Mouse (Mus musculus): ENCODE measurements around the gene Mmel1. TPM values are rescaled to one million over a fixed set of nuclear protein-coding genes. Genes with fewer than 3 reads are reported as not detected.

Mmel1 gene
- polyA plus RNA-seq, 1 experiment from 2014 or later: 0.22 TPM

DNA sequence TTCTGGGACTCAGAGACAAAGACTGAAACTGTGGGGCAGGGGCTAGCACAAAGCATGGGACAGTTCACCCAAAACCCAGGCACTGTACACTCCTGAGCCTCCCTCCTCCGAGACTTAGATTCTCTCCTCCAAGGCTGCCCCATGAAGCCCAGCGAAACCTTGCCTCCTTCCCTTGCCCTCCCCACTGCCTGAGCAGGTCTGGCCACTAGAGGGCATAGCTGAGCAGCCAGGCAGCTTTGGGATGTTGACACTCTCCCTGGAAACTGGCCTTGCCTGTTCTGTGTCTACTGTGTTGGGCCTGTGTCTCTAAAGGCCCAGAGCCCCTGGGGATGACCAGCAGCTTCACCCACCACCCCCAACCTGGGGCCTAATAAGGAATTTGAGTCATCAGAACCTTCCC is 32.2 kb upstream of the Mmel1 start, which contains the start of gene Ttc34:
TSS of gene Ttc34 (plus strand) at position 290 of the 400 bp plus-strand sequence.
- Histone ChIP-seq H3K4me2 (ENCODE audit: low read length) (no peak within 1 kb of the TSS), H3K9me3 (ENCODE audit: control insufficient read depth, low read length) (no peaks in the 10 kb centered on the region), H3K27ac (replicated peaks in 1 of 2; ENCODE audit: control insufficient read depth in 1 of 2, insufficient read depth in 1 of 2, low read depth in 2 of 2, low read length in 2 of 2) (no peak within 1 kb of the TSS), H3K9ac (ENCODE audit: low read length) (no peak within 1 kb of the TSS), H3K4me1 (ENCODE audit: control insufficient read depth in 2 of 2, insufficient read depth in 2 of 2, low read length in 2 of 2) (no peaks in the 10 kb centered on the region), H3K36me3 (ENCODE audit: control insufficient read depth, insufficient read depth, low read length) (no peaks in the 10 kb centered on the region), H3K4me3 (ENCODE audit: control insufficient read depth in 1 of 2, insufficient read depth in 1 of 2, low read depth in 1 of 2, low read length in 2 of 2) (no peak within 1 kb of the TSS), H3K27me3 (ENCODE audit: control insufficient read depth, insufficient read depth, low read length) (no peaks in the 10 kb centered on the region)
- 55% methylated on average over 2 of the region's 2 CpGs for WGBS
- no peak for ATAC-seq (ENCODE audit: insufficient number of reproducible peaks, insufficient read depth, low FRiP score, low read depth)

DNA sequence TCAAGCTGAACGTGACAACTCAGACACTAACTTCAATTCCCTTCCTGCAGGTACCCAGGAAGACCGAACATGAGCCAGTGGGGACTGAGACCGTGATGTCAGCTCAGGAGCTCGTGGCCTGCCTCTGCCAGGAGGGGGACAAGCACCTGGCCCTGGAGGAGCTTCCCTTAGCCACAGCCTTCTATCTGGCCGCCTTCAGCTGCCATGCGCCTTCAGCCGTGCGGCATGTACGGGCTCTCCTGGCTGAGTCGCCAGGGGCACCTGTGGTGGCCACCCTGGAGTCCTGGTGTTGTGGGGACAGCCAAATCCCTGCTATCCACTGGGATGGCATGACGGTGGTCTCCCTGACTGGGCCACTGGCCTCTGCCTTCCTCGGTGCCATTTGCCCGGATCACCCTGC is 30.6 kb upstream of the Mmel1 start:
- no peak for ATAC-seq (ENCODE audit: insufficient number of reproducible peaks, insufficient read depth, low FRiP score, low read depth)
- H3K27ac ChIP-seq (replicated peaks in 1 of 2; ENCODE audit: control insufficient read depth in 1 of 2, insufficient read depth in 1 of 2, low read depth in 2 of 2, low read length in 2 of 2): no peak overlapping the region
- no peaks in the 10 kb centered on the region for H3K9me3 ChIP-seq (ENCODE audit: control insufficient read depth, low read length)
- no peak overlapping the region for H3K4me2 ChIP-seq (ENCODE audit: low read length)
- no peak overlapping the region for H3K9ac ChIP-seq (ENCODE audit: low read length)
- H3K4me1 ChIP-seq (ENCODE audit: control insufficient read depth in 2 of 2, insufficient read depth in 2 of 2, low read length in 2 of 2): no peaks in the 10 kb centered on the region
- WGBS: 79% methylated on average over 13 of the region's 13 CpGs
- H3K4me3 ChIP-seq (ENCODE audit: control insufficient read depth in 1 of 2, insufficient read depth in 1 of 2, low read depth in 1 of 2, low read length in 2 of 2): no peak overlapping the region
- H3K36me3 ChIP-seq (ENCODE audit: control insufficient read depth, insufficient read depth, low read length): no peaks in the 10 kb centered on the region
- H3K27me3 ChIP-seq (ENCODE audit: control insufficient read depth, insufficient read depth, low read length): no peaks in the 10 kb centered on the region

GRCm38 (mm10) chr4:154839406-154839805 is 30.0 kb upstream of the Mmel1 start:
- no peaks in the 10 kb centered on the region for H3K4me1 ChIP-seq (ENCODE audit: control insufficient read depth in 2 of 2, insufficient read depth in 2 of 2, low read length in 2 of 2)
- no peak overlapping the region for H3K27ac ChIP-seq (replicated peaks in 1 of 2; ENCODE audit: control insufficient read depth in 1 of 2, insufficient read depth in 1 of 2, low read depth in 2 of 2, low read length in 2 of 2)
- H3K27me3 ChIP-seq (ENCODE audit: control insufficient read depth, insufficient read depth, low read length): no peaks in the 10 kb centered on the region
- H3K4me3 ChIP-seq (ENCODE audit: control insufficient read depth in 1 of 2, insufficient read depth in 1 of 2, low read depth in 1 of 2, low read length in 2 of 2): no peak overlapping the region
- WGBS: 45% methylated on average over 11 of the region's 11 CpGs
- no peaks in the 10 kb centered on the region for H3K36me3 ChIP-seq (ENCODE audit: control insufficient read depth, insufficient read depth, low read length)
- ATAC-seq (ENCODE audit: insufficient number of reproducible peaks, insufficient read depth, low FRiP score, low read depth): no peak; the same call in 1 of the 2 replicates
- no peak overlapping the region for H3K9ac ChIP-seq (ENCODE audit: low read length)
- H3K9me3 ChIP-seq (ENCODE audit: control insufficient read depth, low read length): no peaks in the 10 kb centered on the region
- no peak overlapping the region for H3K4me2 ChIP-seq (ENCODE audit: low read length)

GRCm38 (mm10) chr4:154852696-154853095 is 16.7 kb upstream of the Mmel1 start:
- H3K36me3 ChIP-seq (ENCODE audit: control insufficient read depth, insufficient read depth, low read length): no peaks in the 10 kb centered on the region
- H3K9me3 ChIP-seq (ENCODE audit: control insufficient read depth, low read length): 0 out of 2 replicates have a peak, but pooled peaks cover 3% of the 10 kb centered on the region
- no peak overlapping the region for H3K4me3 ChIP-seq (ENCODE audit: control insufficient read depth in 1 of 2, insufficient read depth in 1 of 2, low read depth in 1 of 2, low read length in 2 of 2)
- H3K27me3 ChIP-seq (ENCODE audit: control insufficient read depth, insufficient read depth, low read length): peaks cover 37% of the 10 kb centered on the region
- peaks cover 5% of the 10 kb centered on the region in 2 experiments; a peak in 3 of 4 replicates for H3K4me1 ChIP-seq (ENCODE audit: control insufficient read depth in 2 of 2, insufficient read depth in 2 of 2, low read length in 2 of 2)
- ATAC-seq (ENCODE audit: insufficient number of reproducible peaks, insufficient read depth, low FRiP score, low read depth): no peak
- no peak overlapping the region for H3K9ac ChIP-seq (ENCODE audit: low read length)
- no peak overlapping the region for H3K4me2 ChIP-seq (ENCODE audit: low read length)
- 88% methylated on average over 1 of the region's 1 CpGs for WGBS
- no peak overlapping the region for H3K27ac ChIP-seq (replicated peaks in 1 of 2; ENCODE audit: control insufficient read depth in 1 of 2, insufficient read depth in 1 of 2, low read depth in 2 of 2, low read length in 2 of 2)

GRCm38 (mm10) chr4:154853881-154854280 is 15.5 kb upstream of the Mmel1 start:
- no peak for ATAC-seq (ENCODE audit: insufficient number of reproducible peaks, insufficient read depth, low FRiP score, low read depth)
- peaks cover 41% of the 10 kb centered on the region for H3K27me3 ChIP-seq (ENCODE audit: control insufficient read depth, insufficient read depth, low read length)
- 62% methylated on average over 4 of the region's 4 CpGs for WGBS

DNA sequence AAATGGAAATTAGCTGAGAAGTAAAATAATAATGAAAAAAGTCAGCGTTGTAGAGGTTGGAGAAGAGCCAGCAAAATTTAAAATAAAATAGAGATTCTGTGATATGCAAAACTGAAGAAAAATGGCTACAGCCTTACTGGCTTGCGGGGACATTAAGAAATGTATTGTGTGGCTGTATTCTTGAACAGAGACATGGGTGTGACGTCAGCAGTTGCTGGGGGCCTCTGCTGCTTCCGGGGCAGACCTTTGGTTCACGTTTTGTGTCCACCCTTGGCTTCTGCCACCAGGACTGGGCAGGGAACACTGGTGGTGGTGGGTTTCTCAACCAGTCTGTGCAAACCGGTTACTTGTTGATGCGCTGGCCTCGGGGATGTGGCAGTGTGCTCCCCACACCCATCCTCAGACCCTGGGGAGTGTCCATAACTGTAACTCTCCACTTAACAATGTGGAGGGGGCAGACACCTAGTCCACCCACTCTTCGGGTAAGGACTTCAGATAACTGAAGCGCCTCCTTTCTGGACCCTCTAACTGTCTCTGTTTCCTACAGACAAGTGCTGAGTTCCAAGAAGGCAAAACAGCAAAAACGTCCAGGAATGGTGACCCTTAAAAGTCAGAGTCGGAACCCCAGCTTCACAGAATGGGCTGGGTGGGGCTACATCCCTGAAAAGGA is 14.6 kb upstream of the Mmel1 start:
- Histone ChIP-seq H3K4me1 (ENCODE audit: control insufficient read depth in 2 of 2, insufficient read depth in 2 of 2, low read length in 2 of 2) (peaks cover 5% of the 10 kb centered on the region in 2 experiments; a peak in 3 of 4 replicates), H3K9ac (ENCODE audit: low read length) (no peak overlapping the region), H3K27me3 (ENCODE audit: control insufficient read depth, insufficient read depth, low read length) (peaks cover 41% of the 10 kb centered on the region), H3K36me3 (ENCODE audit: control insufficient read depth, insufficient read depth, low read length) (no peaks in the 10 kb centered on the region), H3K4me3 (ENCODE audit: control insufficient read depth in 1 of 2, insufficient read depth in 1 of 2, low read depth in 1 of 2, low read length in 2 of 2) (no peak overlapping the region), H3K4me2 (ENCODE audit: low read length) (0 out of 2 replicates have a peak overlapping the region, but pooled peaks have one; percentile 83), H3K27ac (replicated peaks in 1 of 2; ENCODE audit: control insufficient read depth in 1 of 2, insufficient read depth in 1 of 2, low read depth in 2 of 2, low read length in 2 of 2) (no peak overlapping the region), H3K9me3 (ENCODE audit: control insufficient read depth, low read length) (0 out of 2 replicates have a peak, but pooled peaks cover 3% of the 10 kb centered on the region)
- 55% methylated on average over 12 of the region's 12 CpGs for WGBS
- no peak for ATAC-seq (ENCODE audit: insufficient number of reproducible peaks, insufficient read depth, low FRiP score, low read depth)

More at GRCm38 (mm10) chr4:154853881-154854280, 15.5 kb upstream of the Mmel1 start:
- Histone ChIP-seq H3K4me2 (ENCODE audit: low read length) (no peak overlapping the region), H3K9me3 (ENCODE audit: control insufficient read depth, low read length) (0 out of 2 replicates have a peak, but pooled peaks cover 3% of the 10 kb centered on the region), H3K27ac (replicated peaks in 1 of 2; ENCODE audit: control insufficient read depth in 1 of 2, insufficient read depth in 1 of 2, low read depth in 2 of 2, low read length in 2 of 2) (no peak overlapping the region), H3K36me3 (ENCODE audit: control insufficient read depth, insufficient read depth, low read length) (no peaks in the 10 kb centered on the region), H3K9ac (ENCODE audit: low read length) (no peak overlapping the region), H3K4me3 (ENCODE audit: control insufficient read depth in 1 of 2, insufficient read depth in 1 of 2, low read depth in 1 of 2, low read length in 2 of 2) (no peak overlapping the region), H3K4me1 (ENCODE audit: control insufficient read depth in 2 of 2, insufficient read depth in 2 of 2, low read length in 2 of 2) (peaks cover 5% of the 10 kb centered on the region in 2 experiments; a peak in 3 of 4 replicates)

DNA sequence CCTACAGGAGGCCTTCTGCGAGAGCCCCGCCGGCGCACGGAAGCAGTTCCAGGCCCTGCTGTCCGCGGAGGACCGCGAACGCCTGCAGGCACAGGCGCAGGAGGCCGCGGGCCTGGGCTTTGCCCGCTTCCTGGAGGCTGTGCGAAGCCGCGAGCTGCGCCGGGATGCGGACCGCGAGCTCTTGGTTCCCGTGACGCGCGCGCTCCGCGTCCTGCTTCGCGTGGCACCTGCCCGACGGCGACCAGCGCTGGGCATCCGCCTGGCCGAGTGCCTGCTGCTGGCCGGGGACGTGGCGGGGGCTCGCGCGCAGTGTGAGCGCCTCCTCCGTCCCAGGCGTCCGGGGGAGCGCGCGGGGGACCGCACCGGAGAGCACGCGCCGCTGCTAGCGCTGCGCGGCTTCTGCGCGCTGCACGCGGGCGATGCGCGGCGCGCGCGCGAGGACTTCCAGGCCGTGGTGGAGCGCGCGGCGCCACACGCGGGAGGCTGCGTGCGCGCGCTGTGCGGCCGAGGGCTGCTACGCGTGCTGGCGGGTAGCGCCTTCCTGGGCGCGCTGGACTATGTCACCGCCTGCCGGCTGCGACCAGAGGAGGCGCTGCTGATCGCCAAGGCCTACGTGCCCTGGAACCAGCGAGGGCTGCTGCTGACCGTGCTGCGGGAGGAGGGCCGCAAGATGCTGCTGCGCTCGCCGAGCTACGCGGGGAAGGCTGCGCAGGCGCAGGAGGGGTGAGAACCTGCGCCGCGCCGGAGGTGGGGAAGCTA is 13.5 kb upstream of the Mmel1 start:
- H3K4me2 ChIP-seq (ENCODE audit: low read length): peak overlapping the region; percentile 83
- H3K27me3 ChIP-seq (ENCODE audit: control insufficient read depth, insufficient read depth, low read length): peaks cover 41% of the 10 kb centered on the region
- no peak overlapping the region for H3K27ac ChIP-seq (replicated peaks in 1 of 2; ENCODE audit: control insufficient read depth in 1 of 2, insufficient read depth in 1 of 2, low read depth in 2 of 2, low read length in 2 of 2)
- H3K4me3 ChIP-seq (ENCODE audit: control insufficient read depth in 1 of 2, insufficient read depth in 1 of 2, low read depth in 1 of 2, low read length in 2 of 2): peak overlapping the region; percentile 51 to 56
- H3K9ac ChIP-seq (ENCODE audit: low read length): peak overlapping the region; percentile 54
- under 1% methylated on average over 101 of the region's 110 CpGs for WGBS
- peaks cover 5% of the 10 kb centered on the region in 2 experiments; a peak in 3 of 4 replicates for H3K4me1 ChIP-seq (ENCODE audit: control insufficient read depth in 2 of 2, insufficient read depth in 2 of 2, low read length in 2 of 2)
- H3K9me3 ChIP-seq (ENCODE audit: control insufficient read depth, low read length): 0 out of 2 replicates have a peak, but pooled peaks cover 3% of the 10 kb centered on the region
- H3K36me3 ChIP-seq (ENCODE audit: control insufficient read depth, insufficient read depth, low read length): no peaks in the 10 kb centered on the region
- ATAC-seq (ENCODE audit: insufficient number of reproducible peaks, insufficient read depth, low FRiP score, low read depth): peak; percentile 54; the same call in 1 of the 2 replicates
